Mouse (Mus musculus) hindbrain, embryonic 11.5 days (tissue): ENCODE results near the gene Ccnyl1. TPM values are rescaled to one million over a fixed set of nuclear protein-coding genes. Genes with fewer than 3 reads are reported as not detected.

Experiments
- ATAC-seq: fragments of 200-750 bp; cut with Nextera tagmentation; 2 replicates; pipeline ENCODE4 v1.8.0; 2017; ENCODE audit warnings: mild to moderate bottlenecking, moderate TSS enrichment, moderate library complexity; ENCODE audit not compliant: low FRiP score
- DNase-seq: peaks from one replicate; pipeline ENCODE4 v3.0.0-alpha.2; 2015; ENCODE audit warnings: low spot score
- H3K27ac ChIP-seq: fragments of 300-500 bp; sonication (generic); 2 replicates; pipeline ENCODE4 v1.5.1; 2014; ENCODE audit warnings: mild to moderate bottlenecking, low read depth, low read length
- H3K27me3 ChIP-seq: fragments of 300-500 bp; sonication (generic); 2 replicates; pipeline ENCODE4 v1.6.1; 2014; ENCODE audit warnings: mild to moderate bottlenecking, low read length, moderate library complexity, mixed read lengths; ENCODE audit not compliant: control insufficient read depth, insufficient read depth
- H3K36me3 ChIP-seq: fragments of 300-500 bp; sonication (generic); 2 replicates; pipeline ENCODE4 v1.6.1; 2014; ENCODE audit warnings: mild to moderate bottlenecking, low read length, moderate library complexity, mixed read lengths; ENCODE audit not compliant: control insufficient read depth, insufficient read depth
- H3K4me1 ChIP-seq: fragments of 300-500 bp; sonication (generic); replicated peaks from 2 replicates; pipeline ENCODE4 v1.6.1; 2014; ENCODE audit warnings: low read length, mixed read lengths; ENCODE audit not compliant: control insufficient read depth, insufficient read depth
- H3K4me2 ChIP-seq: fragments of 300-500 bp; sonication (generic); replicated peaks from 2 replicates; pipeline ENCODE4 v1.6.1; 2014; ENCODE audit warnings: mild to moderate bottlenecking, low read depth, low read length
- H3K4me3 ChIP-seq: fragments of 300-500 bp; sonication (generic); 2 replicates; pipeline ENCODE4 v1.5.1; 2014; ENCODE audit warnings: low read depth, low read length
- H3K9ac ChIP-seq: fragments of 300-500 bp; sonication (generic); 2 replicates; pipeline ENCODE4 v1.6.1; 2014; ENCODE audit warnings: low read depth, low read length
- H3K9me3 ChIP-seq: fragments of 300-500 bp; sonication (generic); 2 replicates; pipeline ENCODE4 v1.6.1; 2016; ENCODE audit warnings: low read length; ENCODE audit not compliant: control insufficient read depth
- WGBS: fragments of 180-500 bp; shearing (Covaris S2); extraction: QIAGEN DNeasy Blood & Tissue Kit; methylation state at CpG from one replicate; pipeline ENCODE4 v1.1.7; 2014; 5-methylcytosine and 5-hydroxymethylcytosine counted together
- polyA plus RNA-seq: library from polyadenylated mRNA; unstranded; fragments of >200 nt; fragmentation: Nextera tagmentation; extraction: Ambion mirVana; gene quantifications from 2 replicates; pipeline ENCODE4 v1.2.1, GENCODE M21; 2014

Gene Ccnyl1
- polyA plus RNA-seq, 1 experiment from 2014 or later, result 13.4 TPM

GRCm38 (mm10) chr1:64689561-64690212 is 568 bp upstream of the Ccnyl1 start:
- 28% methylated on average over 9 of the region's 9 CpGs for WGBS
- no peak for DNase-seq
- H3K36me3 ChIP-seq, result no peaks in the 10 kb centered on the region
- peak overlapping the region; percentile 79 for H3K4me2 ChIP-seq
- peak overlapping the region; percentile 95 for H3K4me3 ChIP-seq
- no peaks in the 10 kb centered on the region for H3K4me1 ChIP-seq
- H3K9ac ChIP-seq, result peak overlapping the region; percentile 58; the same call in 1 of the 2 replicates
- no peak for ATAC-seq
- no peaks in the 10 kb centered on the region for H3K9me3 ChIP-seq
- no peaks in the 10 kb centered on the region for H3K27me3 ChIP-seq
- H3K27ac ChIP-seq, result no peak overlapping the region

DNA sequence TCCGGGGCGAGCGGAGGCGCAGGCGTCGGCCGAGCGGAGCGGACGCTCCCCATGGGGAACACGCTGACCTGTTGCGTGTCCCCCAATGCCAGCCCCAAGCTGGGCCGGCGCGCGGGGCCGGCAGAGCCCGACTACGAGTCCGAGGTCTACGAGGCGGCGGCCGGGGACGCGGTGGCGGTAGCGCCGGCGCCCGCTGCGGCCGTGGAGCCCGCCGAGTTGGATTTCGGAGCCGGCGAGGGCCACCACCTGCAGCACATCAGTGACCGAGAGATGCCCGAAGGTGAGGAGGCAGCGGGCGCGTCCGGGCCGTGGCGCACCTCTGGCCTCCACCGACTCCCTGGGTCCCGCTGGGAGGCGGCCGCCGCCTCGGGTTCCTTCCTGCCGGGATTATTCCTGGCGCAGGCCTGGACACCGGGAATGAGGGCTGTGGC is 881 bp downstream of the Ccnyl1 start:
- 0% methylated on average over 23 of the region's 55 CpGs for WGBS
- peak; percentile 16 for ATAC-seq
- DNase-seq, result peak; percentile 69
- Histone ChIP-seq H3K27ac (peak overlapping the region; percentile 77), H3K4me2 (peak overlapping the region; percentile 47), H3K36me3 (no peaks in the 10 kb centered on the region), H3K4me3 (peak overlapping the region; percentile 95), H3K4me1 (no peaks in the 10 kb centered on the region), H3K27me3 (no peaks in the 10 kb centered on the region), H3K9ac (peak overlapping the region; percentile 82), H3K9me3 (no peaks in the 10 kb centered on the region)

DNA sequence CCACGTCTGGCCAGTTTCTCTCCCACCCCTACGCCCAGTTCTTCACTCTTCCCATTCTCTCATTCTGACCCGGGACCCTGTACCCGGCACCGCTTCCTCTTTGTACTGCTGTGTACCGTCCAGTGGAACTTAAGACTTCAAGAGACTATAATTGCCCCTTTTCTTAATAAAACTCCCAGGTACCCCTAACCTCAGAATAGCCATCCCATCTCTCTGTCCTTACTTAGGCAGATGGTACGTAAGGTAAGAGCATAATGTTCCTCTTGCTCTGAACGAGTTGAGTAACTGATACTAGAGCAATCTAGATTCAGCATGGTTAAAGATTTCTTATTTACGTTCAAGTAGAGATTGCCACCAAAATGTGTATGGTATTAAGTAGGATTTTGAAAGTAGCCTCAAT is 1.3 kb downstream of the Ccnyl1 start:
- peak overlapping the region; percentile 82 for H3K9ac ChIP-seq
- H3K4me3 ChIP-seq, result peak overlapping the region; percentile 95
- DNase-seq, result no peak
- H3K27ac ChIP-seq, result 0 out of 2 replicates have a peak overlapping the region, but pooled peaks have one; percentile 77
- H3K36me3 ChIP-seq, result no peaks in the 10 kb centered on the region
- H3K4me2 ChIP-seq, result peak overlapping the region; percentile 47
- no peak for ATAC-seq
- H3K27me3 ChIP-seq, result no peaks in the 10 kb centered on the region
- H3K9me3 ChIP-seq, result no peaks in the 10 kb centered on the region
- WGBS, result 1% methylated on average over 9 of the region's 9 CpGs
- H3K4me1 ChIP-seq, result no peaks in the 10 kb centered on the region

DNA sequence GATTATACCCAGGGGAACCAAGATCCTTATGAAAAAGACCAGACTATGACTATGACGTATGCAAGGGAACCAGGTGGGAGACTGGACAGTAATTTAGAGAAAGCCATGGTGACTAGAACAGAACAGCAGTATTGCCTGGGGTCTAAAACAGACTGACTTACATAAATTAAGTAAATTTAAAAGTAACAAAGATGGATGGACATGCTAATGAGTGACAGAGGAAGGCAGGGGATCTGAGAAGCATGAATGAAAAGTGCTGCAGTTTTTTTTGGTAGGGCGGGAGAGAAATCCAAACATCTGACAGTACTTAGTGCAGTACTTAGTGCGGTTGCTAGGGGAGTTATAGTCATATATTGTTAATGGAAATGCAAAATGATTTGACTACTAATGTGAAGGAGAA is 4.9 kb downstream of the Ccnyl1 start:
- Histone ChIP-seq H3K4me2 (no peak overlapping the region), H3K27me3 (no peaks in the 10 kb centered on the region), H3K27ac (no peak overlapping the region), H3K36me3 (no peaks in the 10 kb centered on the region), H3K9ac (no peak overlapping the region), H3K4me3 (no peak overlapping the region), H3K9me3 (no peaks in the 10 kb centered on the region), H3K4me1 (no peaks in the 10 kb centered on the region)
- DNase-seq (peak; percentile 19), ATAC-seq (no peak)
- 74% methylated on average over 3 of the region's 3 CpGs for WGBS

DNA sequence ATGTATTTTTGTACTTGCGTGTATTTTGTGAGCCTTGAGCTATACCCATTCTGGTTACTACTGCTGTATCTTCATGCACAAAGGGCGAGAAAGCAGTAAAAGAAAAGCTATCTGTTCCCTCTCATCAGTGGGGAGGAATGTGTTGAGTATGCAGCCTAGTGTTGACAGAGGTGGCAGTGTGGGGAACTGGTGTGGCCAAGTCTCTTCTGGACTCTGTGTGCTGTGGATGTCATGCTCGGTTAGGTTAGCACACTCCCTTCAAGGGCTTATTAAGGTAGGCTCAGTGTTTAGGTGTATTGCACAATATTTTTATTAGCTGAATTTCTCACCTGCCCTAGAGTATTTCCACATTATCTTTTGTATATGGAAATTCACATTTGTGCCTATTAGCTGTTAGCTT is 11.5 kb downstream of the Ccnyl1 start:
- H3K27ac ChIP-seq, result no peak overlapping the region
- no peaks in the 10 kb centered on the region for H3K36me3 ChIP-seq
- no peak overlapping the region for H3K9ac ChIP-seq
- H3K9me3 ChIP-seq, result no peaks in the 10 kb centered on the region
- no peaks in the 10 kb centered on the region for H3K27me3 ChIP-seq
- 84% methylated on average over 3 of the region's 3 CpGs for WGBS
- ATAC-seq (no peak), DNase-seq (no peak)
- H3K4me1 ChIP-seq, result no peaks in the 10 kb centered on the region
- H3K4me3 ChIP-seq, result no peak overlapping the region
- H3K4me2 ChIP-seq, result no peak overlapping the region

GRCm38 (mm10) chr1:64705230-64705629 is 15.0 kb downstream of the Ccnyl1 start:
- H3K9me3 ChIP-seq, result no peaks in the 10 kb centered on the region
- peak; percentile 71 for DNase-seq
- H3K36me3 ChIP-seq, result no peaks in the 10 kb centered on the region
- no peak overlapping the region for H3K9ac ChIP-seq
- H3K4me1 ChIP-seq, result no peaks in the 10 kb centered on the region
- WGBS, result 60% methylated on average over 6 of the region's 6 CpGs
- H3K27ac ChIP-seq, result no peak overlapping the region
- H3K4me2 ChIP-seq, result no peak overlapping the region
- no peaks in the 10 kb centered on the region for H3K27me3 ChIP-seq
- no peak overlapping the region for H3K4me3 ChIP-seq
- ATAC-seq, result no peak

DNA sequence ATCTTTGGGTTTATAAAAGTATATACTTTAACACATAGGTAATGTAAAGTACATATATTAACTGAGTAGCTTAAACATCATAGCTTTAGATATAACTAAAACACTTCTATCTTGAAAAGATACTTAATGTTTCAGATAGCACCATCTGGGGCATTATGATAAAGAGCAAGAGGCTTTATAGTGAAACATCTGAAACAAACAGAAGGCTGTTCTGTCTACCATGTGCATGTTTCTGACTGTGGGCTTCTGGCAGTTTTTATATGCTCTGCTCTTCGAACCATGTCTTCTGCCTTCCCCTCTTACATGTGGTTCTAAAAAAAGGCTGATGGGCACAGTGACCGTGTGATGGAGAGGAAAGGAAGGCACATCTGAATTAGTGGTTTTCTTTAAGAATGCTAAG is 16.4 kb downstream of the Ccnyl1 start:
- no peak overlapping the region for H3K4me3 ChIP-seq
- no peak overlapping the region for H3K4me2 ChIP-seq
- no peak for DNase-seq
- ATAC-seq, result no peak
- 97% methylated on average over 2 of the region's 2 CpGs for WGBS
- H3K36me3 ChIP-seq, result no peaks in the 10 kb centered on the region
- H3K9me3 ChIP-seq, result no peaks in the 10 kb centered on the region
- H3K27me3 ChIP-seq, result no peaks in the 10 kb centered on the region
- no peak overlapping the region for H3K9ac ChIP-seq
- no peak overlapping the region for H3K27ac ChIP-seq
- no peaks in the 10 kb centered on the region for H3K4me1 ChIP-seq

DNA sequence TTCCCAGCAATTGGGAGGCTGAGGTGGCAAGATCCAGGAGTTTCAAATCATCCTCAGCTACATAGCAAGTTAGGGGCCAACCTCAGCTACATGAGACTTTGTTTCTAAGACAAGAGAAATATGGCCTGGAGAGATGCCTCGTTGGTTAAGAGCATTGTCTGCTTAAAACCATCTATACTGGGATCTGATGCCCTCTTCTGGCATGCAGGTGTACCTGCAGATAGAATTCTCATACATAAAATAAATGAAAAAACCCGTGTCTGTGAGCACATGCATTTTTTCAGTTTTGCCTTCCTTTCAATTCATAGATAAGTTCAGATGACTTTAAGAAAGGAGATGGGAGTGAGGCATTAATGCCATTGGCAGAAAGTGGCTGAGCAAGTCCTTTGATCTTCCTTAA is 19.6 kb downstream of the Ccnyl1 start:
- H3K9ac ChIP-seq, result no peak overlapping the region
- 24% methylated on average over 2 of the region's 2 CpGs for WGBS
- H3K4me1 ChIP-seq, result no peaks in the 10 kb centered on the region
- peak; percentile 27 for DNase-seq
- H3K27ac ChIP-seq, result no peak overlapping the region
- H3K27me3 ChIP-seq, result no peaks in the 10 kb centered on the region
- ATAC-seq, result no peak
- no peaks in the 10 kb centered on the region for H3K36me3 ChIP-seq
- no peak overlapping the region for H3K4me3 ChIP-seq
- no peaks in the 10 kb centered on the region for H3K9me3 ChIP-seq
- no peak overlapping the region for H3K4me2 ChIP-seq

DNA sequence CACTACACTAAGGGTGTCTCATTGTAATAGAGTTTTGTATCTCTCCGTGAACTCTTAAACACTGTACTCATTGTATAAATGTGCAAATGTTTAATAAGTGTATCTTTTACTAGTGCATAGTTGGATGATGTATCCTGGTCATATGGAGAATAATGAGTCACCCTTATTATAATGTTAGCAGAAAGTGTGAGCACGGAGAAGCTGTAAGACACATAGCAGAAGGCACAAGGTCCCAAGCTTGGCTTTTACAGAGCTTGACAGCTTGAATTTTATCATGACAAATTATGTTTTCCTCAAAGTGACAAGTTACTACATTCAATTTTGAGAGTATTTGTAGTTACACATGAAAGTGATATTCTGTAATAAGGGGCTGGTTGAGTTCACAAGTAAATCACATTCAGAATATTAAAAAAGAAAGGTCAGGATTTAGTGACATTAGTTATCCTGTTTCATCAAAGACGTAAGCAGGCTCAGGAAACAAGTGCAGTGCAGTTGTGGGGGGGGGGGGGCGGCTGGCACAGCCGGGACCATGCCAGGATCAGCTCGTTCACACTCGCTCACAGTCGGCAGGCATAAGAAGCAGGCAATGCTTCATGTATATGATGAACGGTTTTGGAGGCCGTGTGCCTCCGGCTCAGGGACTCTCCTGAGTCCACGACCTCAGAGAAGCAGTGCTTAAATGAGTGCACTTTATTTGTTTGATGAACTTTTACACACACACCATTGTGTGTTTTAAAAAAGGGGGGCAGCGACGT is 21.9 kb downstream of the Ccnyl1 start:
- no peak overlapping the region for H3K9ac ChIP-seq
- H3K27me3 ChIP-seq, result no peaks in the 10 kb centered on the region
- ATAC-seq (no peak), DNase-seq (no peak)
- H3K9me3 ChIP-seq, result no peaks in the 10 kb centered on the region
- H3K4me2 ChIP-seq, result no peak overlapping the region
- no peak overlapping the region for H3K27ac ChIP-seq
- no peaks in the 10 kb centered on the region for H3K36me3 ChIP-seq
- 87% methylated on average over 14 of the region's 14 CpGs for WGBS
- H3K4me1 ChIP-seq, result no peaks in the 10 kb centered on the region
- H3K4me3 ChIP-seq, result no peak overlapping the region
